Mouse (Mus musculus) lung, embryonic 14.5 days (tissue): ENCODE measurements around the gene Wap. TPM values are rescaled to one million over a fixed set of nuclear protein-coding genes. Genes with fewer than 3 reads are reported as not detected.
"Not testable (repeated sequence)": the region's sequence is repeated elsewhere in the genome, so short reads cannot be mapped to it uniquely, and the experiment has no call there.

Experiments
- ATAC-seq: fragments of 200-750 bp; cut with Nextera tagmentation; 2 replicates; pipeline ENCODE4 v1.8.0; 2017; ENCODE audit warnings: mild to moderate bottlenecking, moderate TSS enrichment, moderate library complexity; ENCODE audit not compliant: insufficient read depth
- DNase-seq: peaks from one replicate; pipeline ENCODE4 v3.0.0-alpha.2; 2015
- H3K27ac ChIP-seq: fragments of 300-500 bp; sonication (generic); 2 replicates; pipeline ENCODE4 v1.5.1; 2014; ENCODE audit warnings: low read depth, mild to moderate bottlenecking, moderate library complexity
- H3K27me3 ChIP-seq: fragments of 300-500 bp; sonication (generic); 2 replicates; pipeline ENCODE4 v1.6.1; 2014; ENCODE audit warnings: low read length, control low read depth; ENCODE audit not compliant: insufficient read depth
- H3K36me3 ChIP-seq: fragments of 300-500 bp; sonication (generic); 2 replicates; pipeline ENCODE4 v1.6.1; 2014; ENCODE audit warnings: control low read depth; ENCODE audit not compliant: insufficient read depth
- H3K4me1 ChIP-seq: fragments of 300-500 bp; sonication (generic); 2 replicates; pipeline ENCODE4 v1.6.1; 2014; ENCODE audit warnings: antibody characterized with exemption, control low read depth; ENCODE audit not compliant: insufficient read depth
- H3K4me2 ChIP-seq: fragments of 300-500 bp; sonication (generic); 2 replicates; pipeline ENCODE4 v1.6.1; 2014; ENCODE audit warnings: mild to moderate bottlenecking
- H3K4me3 ChIP-seq: fragments of 300-500 bp; sonication (generic); 2 replicates; pipeline ENCODE4 v1.5.1; 2014; ENCODE audit warnings: low read depth, low read length
- H3K9ac ChIP-seq: fragments of 300-500 bp; sonication (generic); 2 replicates; pipeline ENCODE4 v1.6.1; 2014
- H3K9me3 ChIP-seq: fragments of 300-500 bp; sonication (generic); 2 replicates; pipeline ENCODE4 v1.6.1; 2016; ENCODE audit warnings: low read depth, low read length, control low read depth
- CTCF ChIP-seq: IDR thresholded peaks from 2 replicates; pipeline ENCODE4 v1.5.1; 2016; ENCODE audit warnings: antibody characterized with exemption, low read depth
- WGBS: fragments of 180-500 bp; shearing (Covaris S2); extraction: QIAGEN DNeasy Blood & Tissue Kit; methylation state at CpG from one replicate; pipeline ENCODE4 v1.1.7; 2014; 5-methylcytosine and 5-hydroxymethylcytosine counted together
- polyA plus RNA-seq: library from polyadenylated mRNA; unstranded; fragments of >200 nt; fragmentation: Nextera tagmentation; extraction: Ambion mirVana; gene quantifications from 2 replicates; pipeline ENCODE4 v1.2.1, GENCODE M21; 2014

The Wap gene
- polyA plus RNA-seq, 1 experiment from 2014 or later: not detected

DNA sequence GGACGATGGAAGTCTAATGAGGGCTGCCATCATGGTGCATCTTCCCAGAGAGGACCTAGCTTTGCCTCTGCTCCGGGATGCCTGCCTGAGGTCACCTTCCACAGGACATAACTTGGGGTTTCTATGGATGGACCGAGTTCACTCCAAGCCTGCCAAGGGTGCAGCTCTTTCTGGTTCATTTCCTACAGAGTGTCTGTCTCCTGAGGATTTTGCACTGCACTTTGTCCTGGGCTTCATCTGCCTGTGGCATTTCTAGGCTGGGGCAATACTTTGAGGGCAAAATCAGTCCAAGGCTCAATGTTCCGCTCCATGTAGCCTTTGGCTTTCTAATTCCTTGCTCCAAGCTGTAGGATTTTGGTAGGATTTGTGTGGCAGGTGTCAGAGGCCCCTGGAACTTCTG, 32.4 kb upstream of the Wap start:
- no peak for TF ChIP-seq CTCF
- DNase-seq: no peak
- no peak for ATAC-seq
- Histone ChIP-seq H3K9ac (no peak overlapping the region), H3K9me3 (no peaks in the 10 kb centered on the region), H3K27me3 (no peaks in the 10 kb centered on the region), H3K27ac (no peak overlapping the region), H3K4me2 (no peak overlapping the region), H3K4me1 (no peaks in the 10 kb centered on the region), H3K4me3 (no peak overlapping the region), H3K36me3 (no peaks in the 10 kb centered on the region)
- WGBS: 87% methylated on average over 4 of the region's 4 CpGs

DNA sequence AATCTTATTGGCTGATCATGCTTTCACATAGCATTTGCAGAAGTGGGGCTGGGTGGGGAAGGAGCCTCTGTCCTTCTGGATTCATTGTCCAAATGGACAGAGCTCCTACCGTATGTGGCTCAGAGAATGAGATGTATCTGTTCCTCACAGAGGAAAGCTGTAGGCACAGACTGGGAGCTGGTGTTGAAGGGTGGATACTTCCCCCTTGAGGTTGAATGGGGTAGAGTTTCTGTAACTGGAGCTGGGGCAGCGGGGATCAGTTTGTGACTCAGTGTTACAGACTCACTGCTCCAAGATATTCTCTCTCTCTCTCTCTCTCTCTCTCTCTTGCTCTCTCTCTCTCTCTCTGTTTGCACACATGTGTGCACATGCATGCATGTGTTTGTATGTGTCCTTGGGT, 31.6 kb upstream of the Wap start:
- Histone ChIP-seq H3K4me2 (no peak overlapping the region), H3K36me3 (no peaks in the 10 kb centered on the region), H3K4me1 (no peaks in the 10 kb centered on the region), H3K27me3 (no peaks in the 10 kb centered on the region), H3K9me3 (no peaks in the 10 kb centered on the region), H3K4me3 (no peak overlapping the region), H3K27ac (no peak overlapping the region), H3K9ac (no peak overlapping the region)
- ATAC-seq (no peak), DNase-seq (no peak)
- WGBS: 34% methylated on average over 2 of the region's 2 CpGs
- no peak for TF ChIP-seq CTCF

DNA sequence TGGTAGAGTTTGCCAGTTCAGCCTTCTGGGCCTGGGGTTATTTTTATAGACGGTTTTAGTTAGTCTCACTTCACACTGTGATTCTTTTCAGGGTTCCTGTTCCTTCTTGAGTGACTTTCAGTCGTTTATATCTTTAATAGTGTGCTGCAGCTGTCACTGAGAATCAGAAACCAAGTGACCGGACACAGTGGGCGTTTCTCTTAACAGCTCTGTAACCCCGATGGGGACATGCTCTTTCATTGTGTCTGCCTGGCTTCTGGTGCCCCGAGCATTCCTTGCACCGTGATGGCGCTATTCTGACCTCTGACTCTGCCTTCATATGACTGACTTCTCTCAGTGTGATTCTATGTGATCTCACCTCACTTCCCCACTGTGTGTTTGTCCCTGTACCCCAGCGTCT, 30.6 kb upstream of the Wap start:
- Histone ChIP-seq H3K9me3 (no peaks in the 10 kb centered on the region), H3K4me1 (no peaks in the 10 kb centered on the region), H3K27me3 (no peaks in the 10 kb centered on the region), H3K36me3 (no peaks in the 10 kb centered on the region), H3K27ac (no peak overlapping the region), H3K9ac (no peak overlapping the region), H3K4me2 (no peak overlapping the region), H3K4me3 (no peak overlapping the region)
- WGBS: 55% methylated on average over 9 of the region's 9 CpGs
- ATAC-seq: no peak
- DNase-seq: no peak
- no peak for TF ChIP-seq CTCF

DNA sequence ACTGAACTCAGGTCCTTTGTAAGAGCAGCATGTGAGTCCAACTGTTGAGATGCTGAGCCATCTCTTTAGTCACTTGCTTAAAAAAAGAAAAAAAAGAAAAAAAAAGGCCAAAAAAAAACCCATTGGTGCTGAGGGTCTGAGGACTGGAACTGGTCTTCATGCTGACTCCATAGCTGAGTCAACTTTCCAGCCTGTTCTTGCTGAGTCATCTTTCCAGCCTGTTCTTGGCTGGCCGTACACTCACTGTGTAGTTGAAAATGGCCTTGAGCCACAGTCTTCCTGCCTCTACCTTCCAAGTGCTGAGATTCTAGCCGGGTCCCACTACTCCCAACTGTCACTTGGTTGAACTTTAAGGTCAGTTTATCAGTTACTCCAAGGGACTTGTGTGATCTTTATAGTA, 28.2 kb upstream of the Wap start:
- Histone ChIP-seq H3K27ac (no peak overlapping the region), H3K4me3 (no peak overlapping the region), H3K9me3 (no peaks in the 10 kb centered on the region), H3K4me1 (no peaks in the 10 kb centered on the region), H3K27me3 (no peaks in the 10 kb centered on the region), H3K4me2 (no peak overlapping the region), H3K9ac (no peak overlapping the region), H3K36me3 (no peaks in the 10 kb centered on the region)
- DNase-seq (no peak), ATAC-seq (no peak)
- no peak for TF ChIP-seq CTCF
- 66% methylated on average over 2 of the region's 2 CpGs for WGBS

DNA sequence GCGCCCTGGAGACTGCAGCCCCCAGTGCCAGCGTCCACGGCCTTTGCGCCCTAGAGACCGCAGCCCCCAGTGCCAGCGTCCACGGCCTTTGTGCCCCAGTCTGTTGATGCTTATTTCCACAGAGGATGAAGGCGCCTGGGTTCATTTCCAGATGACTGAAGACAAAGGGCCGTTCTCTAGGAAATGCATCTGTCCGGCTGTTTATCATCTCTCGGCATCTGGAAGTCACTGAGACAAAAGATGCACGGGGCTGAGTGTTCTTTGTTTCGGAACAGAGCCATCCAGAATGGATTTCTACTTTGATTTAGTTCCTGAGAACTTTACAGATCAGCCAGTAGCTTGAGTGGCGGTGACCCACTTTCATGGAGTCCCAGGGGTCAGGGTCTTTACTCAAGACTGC, 22.8 kb upstream of the Wap start:
- Histone ChIP-seq H3K4me3 (no peak overlapping the region), H3K9me3 (no peaks in the 10 kb centered on the region), H3K4me1 (no peaks in the 10 kb centered on the region), H3K4me2 (no peak overlapping the region), H3K36me3 (no peaks in the 10 kb centered on the region), H3K27me3 (no peaks in the 10 kb centered on the region), H3K27ac (no peak overlapping the region), H3K9ac (no peak overlapping the region)
- 72% methylated on average over 14 of the region's 14 CpGs for WGBS
- TF ChIP-seq CTCF: no peak
- DNase-seq: no peak
- no peak for ATAC-seq

GRCm38 (mm10) chr11:6658271-6658670, 19.8 kb upstream of the Wap start, which contains the start of gene Ramp3:
Gene Ramp3, plus strand, starts transcription at chr11:6658521.
- no peak within 1 kb of the TSS for H3K27ac ChIP-seq
- DNase-seq (peak; percentile 66), ATAC-seq (peak; percentile 84)
- TF ChIP-seq CTCF: no peak
- H3K9me3 ChIP-seq: no peaks in the 10 kb centered on the region
- H3K4me1 ChIP-seq: no peaks in the 10 kb centered on the region
- 1% methylated on average over 18 of the region's 18 CpGs for WGBS
- peak within 1 kb of the TSS; percentile 38 for H3K4me3 ChIP-seq
- no peaks in the 10 kb centered on the region for H3K36me3 ChIP-seq
- peak within 1 kb of the TSS; percentile 73 for H3K4me2 ChIP-seq
- H3K9ac ChIP-seq: peak within 1 kb of the TSS; percentile 40
- H3K27me3 ChIP-seq: no peaks in the 10 kb centered on the region

GRCm38 (mm10) chr11:6654903-6655302, 16.5 kb upstream of the Wap start:
- Histone ChIP-seq H3K9me3 (no peaks in the 10 kb centered on the region), H3K27me3 (no peaks in the 10 kb centered on the region), H3K27ac (no peak overlapping the region), H3K4me3 (no peak overlapping the region), H3K4me1 (no peaks in the 10 kb centered on the region), H3K9ac (no peak overlapping the region), H3K4me2 (no peak overlapping the region), H3K36me3 (no peaks in the 10 kb centered on the region)
- WGBS: 3% methylated on average over 2 of the region's 2 CpGs
- TF ChIP-seq CTCF: peak; percentile 90
- DNase-seq: peak; percentile 96
- ATAC-seq: peak; percentile 63

GRCm38 (mm10) chr11:6652978-6653377, 14.5 kb upstream of the Wap start:
- H3K27me3 ChIP-seq, H3K4me3 ChIP-seq, H3K4me2 ChIP-seq, H3K4me1 ChIP-seq, ATAC-seq, DNase-seq, H3K36me3 ChIP-seq, H3K9ac ChIP-seq, H3K27ac ChIP-seq, H3K9me3 ChIP-seq: not testable (repeated sequence)
- 84% methylated on average over 3 of the region's 3 CpGs for WGBS
- peak; percentile 60 for TF ChIP-seq CTCF
